Mouse (Mus musculus) common myeloid progenitor, adult 5-6 weeks (primary cell): ENCODE results near the gene Atf5. TPM values are rescaled to one million over a fixed set of nuclear protein-coding genes. Genes with fewer than 3 reads are reported as not detected.

Experiments
- ATAC-seq: replicated peaks from 2 replicates; pipeline ENCODE4 v1.8.0; 2016; ENCODE audit warnings: low read depth, mild to moderate bottlenecking, moderate TSS enrichment, inconsistent platforms; ENCODE audit not compliant: poor library complexity, severe bottlenecking
- total RNA-seq: library from RNA; stranded (forward); fragments of 200-1000, 187-1606 nt; gene quantifications from 2 replicates; pipeline ENCODE4 v1.2.3, GENCODE M21; 2017

The Atf5 gene
- total RNA-seq, 1 experiment from 2014 or later = 2.7 TPM

DNA sequence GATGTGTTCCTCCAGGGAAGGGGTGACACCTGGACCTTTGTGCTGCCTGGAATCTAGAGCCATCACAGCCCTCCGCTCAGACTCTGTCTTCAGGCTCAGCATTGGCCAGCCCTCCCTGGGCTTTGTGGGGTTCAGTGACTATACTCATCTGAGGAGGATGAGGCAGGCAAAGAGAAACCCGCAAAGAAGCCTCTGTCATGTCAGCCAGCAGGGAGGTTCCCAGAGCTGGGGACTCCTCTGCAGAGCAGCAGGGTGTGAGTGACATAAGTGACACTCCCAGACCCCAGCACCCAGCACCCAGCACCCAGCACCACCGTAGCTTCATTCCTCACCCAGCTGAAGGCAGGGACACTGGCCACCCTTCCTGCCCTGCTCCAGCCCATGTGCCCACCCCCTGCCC, 26.9 kb downstream of the Atf5 start:
- ATAC-seq = no peak

DNA sequence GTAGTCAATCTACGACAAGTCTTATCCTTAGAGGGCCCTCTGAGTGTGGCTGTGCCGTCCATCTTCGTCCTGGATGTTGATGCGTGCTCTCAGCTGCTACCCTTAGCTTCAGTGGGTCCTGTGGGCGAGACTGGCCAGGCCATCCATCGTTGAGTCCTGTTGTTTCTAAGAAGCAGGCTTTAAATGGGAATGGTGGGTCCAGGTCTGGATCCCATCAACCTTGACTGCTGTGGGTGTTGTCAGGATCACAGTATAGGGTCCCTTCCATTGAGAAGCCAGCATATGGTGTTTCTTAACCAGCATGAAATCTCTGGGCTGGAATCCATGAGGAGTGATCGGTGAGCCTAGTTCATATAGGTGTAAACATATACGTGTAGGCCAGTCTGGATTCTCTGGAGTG, 36.4 kb downstream of the Atf5 start:
- no peak for ATAC-seq

DNA sequence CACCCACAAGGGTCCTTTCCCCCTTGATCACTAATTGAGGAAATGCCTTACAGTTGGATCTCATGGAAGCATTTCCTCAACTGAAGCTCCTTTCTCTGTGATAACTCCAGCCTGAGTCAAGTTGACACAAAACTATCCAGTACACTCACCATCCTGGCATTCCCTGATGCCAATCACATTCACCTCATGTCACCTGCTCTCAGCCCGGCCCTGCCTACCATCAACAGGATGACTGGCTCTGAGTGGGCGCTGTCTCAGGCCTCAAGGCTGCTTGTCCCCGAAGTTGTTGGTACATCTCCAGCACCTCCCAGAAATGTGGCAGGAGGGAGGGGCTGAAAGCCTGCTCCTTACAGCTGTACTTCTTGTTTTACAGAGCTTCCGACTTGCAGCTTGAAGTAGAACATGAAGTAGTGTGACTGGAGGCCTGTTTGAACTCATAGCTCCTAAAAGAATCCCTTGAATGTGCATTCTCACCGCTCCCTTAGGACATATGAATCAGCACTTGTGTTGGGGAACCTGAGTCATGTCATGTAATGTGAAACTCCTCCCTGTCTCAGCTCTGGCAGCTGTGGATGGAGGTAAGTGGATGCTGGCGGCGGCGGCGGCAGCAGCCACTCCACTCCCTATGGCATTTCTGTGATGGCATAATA, 39.5 kb downstream of the Atf5 start:
- no peak for ATAC-seq

DNA sequence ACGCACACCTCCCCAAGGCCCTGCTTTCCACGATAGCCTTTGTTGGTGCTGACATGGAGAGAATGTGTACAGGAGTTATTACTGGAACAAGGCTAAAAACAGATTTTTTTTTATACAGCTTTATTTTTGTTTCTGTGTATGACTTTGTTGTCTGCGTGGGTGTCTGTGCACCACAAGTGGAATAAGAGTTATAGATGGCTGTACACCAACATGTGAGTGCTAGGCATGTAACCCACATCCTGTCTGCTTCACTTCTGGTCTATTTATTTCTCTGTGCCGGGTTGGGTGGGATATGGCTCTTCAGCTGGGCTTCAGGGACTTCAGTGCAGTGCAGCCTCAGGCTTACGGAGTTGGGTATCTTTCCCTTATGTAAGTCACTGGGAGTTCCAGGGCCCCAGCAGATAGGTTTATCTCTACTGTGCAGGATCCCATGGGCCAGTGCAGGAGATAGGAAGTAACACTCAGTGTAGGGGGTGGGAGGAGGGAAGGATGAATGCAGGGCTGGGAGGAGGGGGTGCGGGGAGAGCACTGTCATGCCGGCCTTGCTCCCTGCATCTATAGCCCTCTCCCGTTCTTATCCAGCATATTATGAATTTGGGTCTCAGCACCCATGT, 43.8 kb downstream of the Atf5 start:
- peak; percentile 37; the same call in 1 of the 2 replicates for ATAC-seq

DNA sequence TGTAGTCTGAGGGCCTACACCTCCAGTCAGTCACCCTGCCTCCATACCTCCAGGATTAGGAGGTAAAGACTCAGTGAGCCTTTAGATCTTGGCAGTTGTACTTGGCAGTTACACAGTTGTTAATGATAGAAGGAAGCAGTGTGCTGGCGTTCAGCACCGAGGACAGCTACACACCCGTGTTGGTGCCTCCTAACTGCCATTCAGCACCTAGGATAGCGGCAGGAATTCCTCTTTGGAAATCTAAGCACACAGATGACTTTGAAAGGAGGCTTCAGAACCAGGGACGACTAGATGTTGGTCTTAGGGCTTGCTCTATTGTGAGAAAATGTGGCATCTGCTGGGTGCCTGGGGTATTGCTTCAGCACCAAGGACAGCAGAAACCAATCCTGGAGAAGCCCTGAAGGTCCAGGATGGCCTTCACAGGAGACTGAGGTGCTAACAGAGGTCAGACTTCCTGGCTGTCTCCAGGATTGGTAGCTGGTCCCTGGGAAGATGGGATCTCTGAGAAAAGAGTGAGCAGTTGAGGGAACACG, 46.3 kb downstream of the Atf5 start:
- peak; percentile 64 for ATAC-seq

DNA sequence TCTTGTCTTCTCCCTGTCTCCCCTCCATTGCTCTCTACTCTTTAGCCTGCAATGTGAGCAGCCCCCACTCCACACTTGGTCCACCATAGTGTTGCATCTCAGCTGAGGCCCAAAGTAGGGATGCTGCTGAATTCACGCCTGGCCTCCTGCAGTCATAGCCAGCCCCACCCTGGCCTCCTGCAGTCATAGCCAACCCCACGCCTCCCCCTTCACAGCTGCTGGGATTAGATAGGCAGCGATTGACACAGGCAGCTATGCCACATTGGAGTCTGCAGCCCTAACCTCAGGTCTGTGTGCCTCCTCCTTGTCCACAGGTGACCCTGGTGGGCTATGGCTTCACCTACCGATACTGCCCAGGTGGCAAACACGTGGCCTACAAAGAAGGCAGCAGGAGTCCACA, 48.3 kb downstream of the Atf5 start:
- no peak for ATAC-seq

Other genes with a start within 250 kb of the Atf5 start
- gene Napsa, start 244.3 kb downstream of the Atf5 start, total RNA-seq = 43.4 and 48.5 TPM in 2 replicates
- gene Kcnc3, start 226.0 kb downstream of the Atf5 start, total RNA-seq = 0.39 and 1.1 TPM in 2 replicates
- gene Myh14, start 145.8 kb downstream of the Atf5 start, total RNA-seq = not detected in 2 replicates
- gene Izumo2, start 107.9 kb downstream of the Atf5 start, total RNA-seq = not detected in 2 replicates
- gene Vrk3, start 68.2 kb downstream of the Atf5 start, total RNA-seq = 40.0 and 44.7 TPM in 2 replicates
- 2.0 and 3.0 TPM in 2 replicates for gene Zfp473, start 65.6 kb downstream of the Atf5 start, total RNA-seq
- gene Nup62, start 570 bp downstream of the Atf5 start, total RNA-seq = 130 and 136 TPM in 2 replicates
- 0.55 and 0.73 TPM in 2 replicates for gene Il4i1, start 271 bp downstream of the Atf5 start, total RNA-seq
- gene Akt1s1, start 32.3 kb upstream of the Atf5 start, total RNA-seq = 19.7 and 29.0 TPM in 2 replicates
- gene Tbc1d17, start 32.4 kb upstream of the Atf5 start, total RNA-seq = 21.0 and 32.4 TPM in 2 replicates
- gene Pnkp, start 40.5 kb upstream of the Atf5 start, total RNA-seq = 16.6 and 26.5 TPM in 2 replicates
- gene Ptov1, start 53.1 kb upstream of the Atf5 start, total RNA-seq = 31.7 and 39.4 TPM in 2 replicates
- 12.3 and 13.3 TPM in 2 replicates for gene Med25, start 76.1 kb upstream of the Atf5 start, total RNA-seq
- gene Fuz, start 79.4 kb upstream of the Atf5 start, total RNA-seq = 14.7 and 28.1 TPM in 2 replicates
- 22.4 and 31.1 TPM in 2 replicates for gene Ap2a1, start 112.8 kb upstream of the Atf5 start, total RNA-seq
- not detected in 2 replicates for gene Tsks, start 126.5 kb upstream of the Atf5 start, total RNA-seq
- 0.23 and 1.2 TPM in 2 replicates for gene Cpt1c, start 158.2 kb upstream of the Atf5 start, total RNA-seq
- gene Prmt1, start 169.9 kb upstream of the Atf5 start, total RNA-seq = 143 and 170 TPM in 2 replicates
- 92.9 and 129 TPM in 2 replicates for gene Irf3, start 181.0 kb upstream of the Atf5 start, total RNA-seq
- gene Bcl2l12, start 182.1 kb upstream of the Atf5 start, total RNA-seq = 29.5 and 33.8 TPM in 2 replicates
- 9.6 and 17.0 TPM in 2 replicates for gene Scaf1, start 199.7 kb upstream of the Atf5 start, total RNA-seq
- gene Rras, start 201.3 kb upstream of the Atf5 start, total RNA-seq = 1.1 TPM in 1 of 2 replicates, not detected in the other
- 2.2 and 7.5 TPM in 2 replicates for gene Prr12, start 236.2 kb upstream of the Atf5 start, total RNA-seq
- 66.0 and 71.2 TPM in 2 replicates for gene Nosip, start 245.8 kb upstream of the Atf5 start, total RNA-seq
- 3.4 and 3.8 TPM in 2 replicates for gene Prrg2, start 246.0 kb upstream of the Atf5 start, total RNA-seq